Mouse (Mus musculus) thymus, postnatal 0 days (tissue): ENCODE results near the gene Hspa1b. TPM values are rescaled to one million over a fixed set of nuclear protein-coding genes. Genes with fewer than 3 reads are reported as not detected.
"Not testable (repeated sequence)": the region's sequence is repeated elsewhere in the genome, so short reads cannot be mapped to it uniquely, and the experiment has no call there.

Experiments
- DNase-seq: peaks from one replicate; pipeline ENCODE4 v3.0.0-alpha.2; 2015; ENCODE audit warnings: low spot score
- polyA plus RNA-seq: library from polyadenylated mRNA; unstranded; fragments of >200 nt; fragmentation: Nextera tagmentation; extraction: Ambion mirVana; gene quantifications from 2 replicates; pipeline ENCODE4 v1.2.1, GENCODE M21; 2015

Gene Hspa1b
- 0.72 and 0.83 TPM in 2 replicates for polyA plus RNA-seq

DNA sequence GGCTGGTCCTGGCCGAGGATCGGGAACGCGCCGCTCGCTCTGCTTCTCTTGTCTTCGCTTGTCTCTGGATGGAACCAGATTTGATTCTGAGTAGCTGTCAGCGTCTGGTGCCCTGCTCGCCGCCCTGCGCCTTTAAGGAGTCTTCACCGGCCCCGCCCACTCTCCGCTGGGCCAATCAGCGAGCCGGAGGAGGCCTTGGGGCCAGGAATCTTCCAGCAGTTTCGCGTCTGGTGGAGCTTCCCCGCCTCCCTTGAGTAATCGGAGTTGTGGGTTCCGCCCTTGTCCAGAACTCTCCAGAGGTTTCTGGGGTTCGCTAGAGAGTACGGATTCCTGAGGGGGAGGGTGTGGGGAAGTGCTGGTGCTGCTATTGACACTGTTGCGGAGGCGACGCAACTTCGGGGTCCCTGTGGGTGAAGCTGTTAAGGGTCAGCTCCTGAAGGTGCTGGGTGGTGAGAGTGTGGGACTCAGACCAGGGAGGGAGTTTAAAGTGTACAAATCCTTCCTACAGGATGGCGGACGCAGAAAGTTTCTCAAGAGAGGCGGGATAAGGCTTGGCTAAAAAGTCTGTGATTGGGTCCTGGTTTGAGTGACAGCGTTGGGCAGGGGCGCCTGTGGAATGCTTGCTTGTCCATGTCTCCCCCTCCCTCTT lies at the start of gene Hspa1b:
TSS of gene Hspa1b (minus strand) at position 109 of the 649 bp plus-strand sequence.
- DNase-seq, result peak; percentile 60

DNA sequence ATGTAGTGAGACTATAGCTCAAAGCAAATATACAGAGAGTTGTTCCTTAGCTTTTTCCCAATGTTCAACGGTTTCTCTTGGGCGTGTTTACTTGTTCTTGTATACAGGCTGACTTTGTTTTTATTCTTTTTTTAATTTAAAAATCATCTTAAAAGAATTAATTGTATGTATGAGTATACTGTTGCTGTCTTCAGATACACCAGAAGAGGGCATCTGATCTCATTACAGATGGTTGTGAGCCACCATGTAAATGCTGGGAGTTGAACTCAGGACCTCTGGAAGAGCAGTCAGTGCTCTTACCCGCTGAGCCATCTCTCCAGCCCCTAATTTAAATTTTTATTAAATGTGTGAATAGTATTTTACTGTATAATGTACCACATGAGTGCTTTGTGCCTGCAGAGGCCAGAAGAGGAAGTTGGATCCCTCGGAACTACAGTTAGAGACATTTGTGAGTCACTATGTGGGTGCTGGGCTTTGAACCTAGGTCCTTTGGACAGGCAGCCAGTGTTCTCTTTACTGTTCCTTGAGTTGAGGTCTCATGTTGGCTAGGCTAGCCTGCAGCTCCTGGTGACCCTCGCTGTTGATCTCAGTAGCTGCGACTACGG lies 48.5 kb upstream of the Hspa1b start:
- DNase-seq, result no peak

DNA sequence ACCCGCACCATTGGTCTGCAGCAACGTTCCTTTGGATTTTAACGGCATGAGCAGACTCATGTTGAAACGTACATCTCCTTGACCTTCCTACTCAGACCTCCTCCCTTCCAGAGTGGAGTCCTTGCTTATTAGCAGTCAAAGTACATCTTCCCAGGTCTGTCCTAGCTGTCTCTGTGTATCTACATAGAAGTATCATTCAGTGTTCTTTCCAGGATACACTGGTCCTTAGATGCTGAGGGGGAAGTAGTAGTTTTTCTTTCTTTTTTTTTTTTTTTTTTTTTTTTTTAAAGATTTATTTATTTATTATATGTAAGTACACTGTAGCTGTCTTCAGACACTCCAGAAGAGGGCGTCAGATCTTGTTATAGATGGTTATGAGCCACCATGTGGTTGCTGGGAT lies 46.9 kb upstream of the Hspa1b start:
- not testable (repeated sequence) for DNase-seq

DNA sequence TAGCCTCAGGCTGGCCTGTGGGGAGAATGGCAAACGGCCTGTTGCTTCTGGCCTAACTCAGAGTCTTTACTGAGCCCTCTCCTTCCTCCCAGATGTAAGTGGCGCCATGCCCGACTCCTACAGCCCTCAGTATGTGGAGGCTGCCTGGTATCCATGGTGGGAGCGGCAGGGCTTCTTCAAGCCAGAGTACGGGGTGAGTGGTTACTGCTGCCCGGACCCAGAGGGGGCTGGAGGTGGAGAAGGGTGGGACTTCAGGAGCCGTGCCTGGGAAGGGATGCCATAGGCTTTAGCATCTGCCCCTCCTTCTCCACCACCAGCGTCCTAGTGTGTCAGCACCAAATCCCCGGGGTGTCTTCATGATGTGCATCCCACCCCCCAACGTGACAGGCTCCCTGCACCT lies 46.1 kb upstream of the Hspa1b start:
- no peak for DNase-seq

- no peak for DNase-seq
These were observed 45.2 kb upstream of the Hspa1b start for GRCm38 (mm10) chr17:35004075-35004717.

DNA sequence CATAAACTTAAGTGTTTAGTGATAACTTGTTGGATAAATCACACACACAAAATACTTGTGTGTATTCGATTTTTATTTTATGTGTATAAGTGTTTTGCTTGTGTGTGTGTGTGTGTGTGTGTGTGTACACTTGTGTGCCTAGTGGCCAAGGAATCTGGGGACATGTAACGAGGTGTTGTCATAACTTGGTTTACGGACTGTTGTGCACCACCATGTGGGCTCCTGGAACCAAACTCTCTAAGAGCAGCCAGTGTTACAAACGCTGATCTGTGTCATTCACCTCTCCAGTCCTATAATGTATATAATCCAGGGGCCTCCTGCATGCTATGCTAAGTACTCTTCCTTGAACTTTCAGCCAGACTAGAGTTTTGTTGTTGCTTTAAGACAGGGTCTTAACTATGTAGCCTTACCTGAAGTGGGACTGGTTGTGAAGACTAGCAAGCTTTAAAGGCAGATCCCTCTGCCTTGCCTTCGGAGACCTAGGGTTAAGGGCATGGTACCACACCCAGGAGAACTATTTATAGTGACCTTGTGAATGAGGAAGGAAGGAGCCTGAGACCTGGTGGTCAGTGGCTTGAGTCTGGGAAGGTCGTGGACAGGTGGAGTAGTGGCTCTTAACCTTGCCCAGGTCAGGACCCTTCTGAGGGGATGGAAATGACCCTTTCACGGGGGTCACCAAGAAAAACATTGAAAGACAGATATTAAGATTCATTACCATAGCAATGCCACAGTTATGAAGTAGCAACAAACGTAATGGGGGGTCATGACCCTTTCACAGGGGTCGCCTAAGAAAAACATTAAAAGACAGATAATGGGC lies 44.2 kb upstream of the Hspa1b start:
- no peak for DNase-seq

GRCm38 (mm10) chr17:35002153-35002865 lies 43.3 kb upstream of the Hspa1b start:
- DNase-seq, result peak; percentile 35

DNA sequence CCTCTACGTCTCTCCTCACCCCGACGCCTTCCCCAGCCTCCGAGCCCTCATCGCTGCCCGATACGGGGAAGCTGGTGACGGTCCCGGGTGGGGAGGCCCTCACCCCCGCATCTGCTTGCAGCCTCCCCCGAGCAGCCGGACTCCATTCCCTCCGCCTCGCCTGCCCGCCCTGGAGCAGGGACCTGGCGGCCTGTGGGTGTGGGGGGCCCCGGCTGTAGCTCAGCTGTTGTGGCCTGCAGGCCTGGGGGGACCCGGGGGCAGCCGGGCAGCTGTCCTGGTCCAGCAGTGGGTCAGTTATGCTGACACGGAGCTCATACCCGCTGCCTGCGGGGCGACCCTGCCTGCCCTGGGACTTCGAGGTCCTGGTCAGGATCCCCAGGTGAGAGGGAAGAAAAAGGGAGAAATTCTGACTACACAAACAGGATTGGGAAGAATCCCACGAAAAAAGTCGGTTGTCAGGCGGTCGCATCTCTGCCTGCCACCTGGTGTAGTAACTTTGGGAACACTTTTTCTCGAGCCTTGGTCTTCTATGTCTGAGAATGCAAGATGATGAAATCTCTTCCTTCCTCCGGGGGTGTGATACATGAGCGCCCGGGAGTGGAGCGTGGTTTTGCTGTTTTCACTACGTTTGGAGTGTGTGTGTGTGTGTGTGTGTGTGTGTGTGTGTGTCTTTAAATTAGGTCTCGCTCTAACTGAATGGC lies 42.6 kb upstream of the Hspa1b start:
- peak; percentile 41 for DNase-seq

- peak; percentile 84 for DNase-seq
These were observed 41.8 kb upstream of the Hspa1b start, which contains the start of gene Vars for GRCm38 (mm10) chr17:35000717-35001451. TSS of gene Vars (plus strand) at chr17:35000987.

DNA sequence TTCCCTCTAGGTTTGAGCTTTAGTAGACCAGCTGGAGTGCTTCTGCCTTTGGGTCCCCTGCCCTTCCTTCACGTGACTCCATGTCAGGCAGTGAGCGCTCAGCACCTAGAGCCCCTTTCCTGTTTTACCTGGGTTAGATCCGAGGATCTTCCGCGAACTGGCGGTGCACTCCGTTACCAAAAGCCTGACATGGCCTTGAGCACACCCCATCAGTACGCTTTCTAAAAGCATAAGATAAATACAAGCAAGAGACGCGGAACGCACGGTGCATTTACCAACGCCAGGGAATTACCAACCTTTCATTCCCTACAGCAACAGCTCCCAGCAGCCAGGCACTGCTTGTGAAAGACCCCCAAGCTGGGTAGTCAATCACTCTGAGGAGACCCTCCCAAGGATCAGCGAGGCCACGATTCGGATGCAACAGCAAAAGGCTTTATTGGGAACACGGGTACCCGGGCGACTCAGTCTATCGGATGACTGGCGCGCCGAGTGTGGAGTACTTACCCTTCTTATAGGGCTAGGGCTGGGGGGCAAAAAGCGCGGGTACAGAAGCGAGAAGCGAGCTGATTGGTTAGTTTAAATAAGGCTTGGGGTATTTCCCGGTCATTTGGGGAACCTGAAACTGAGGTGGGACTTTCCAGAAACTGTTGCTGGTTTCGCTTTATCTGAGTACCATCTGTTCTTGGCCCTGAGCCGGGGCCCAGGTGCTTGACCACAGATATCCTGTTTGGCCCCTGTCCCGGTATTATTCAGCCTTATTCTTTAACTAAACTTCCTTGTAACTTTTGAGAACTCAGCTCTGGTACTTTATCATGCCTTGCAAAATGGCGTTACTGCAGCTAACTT lies 41.1 kb upstream of the Hspa1b start:
- peak; percentile 44 for DNase-seq

GRCm38 (mm10) chr17:34998526-34999430 lies 39.7 kb upstream of the Hspa1b start:
- DNase-seq, result no peak

GRCm38 (mm10) chr17:34997142-34997483 lies 38.1 kb upstream of the Hspa1b start:
- no peak for DNase-seq

DNA sequence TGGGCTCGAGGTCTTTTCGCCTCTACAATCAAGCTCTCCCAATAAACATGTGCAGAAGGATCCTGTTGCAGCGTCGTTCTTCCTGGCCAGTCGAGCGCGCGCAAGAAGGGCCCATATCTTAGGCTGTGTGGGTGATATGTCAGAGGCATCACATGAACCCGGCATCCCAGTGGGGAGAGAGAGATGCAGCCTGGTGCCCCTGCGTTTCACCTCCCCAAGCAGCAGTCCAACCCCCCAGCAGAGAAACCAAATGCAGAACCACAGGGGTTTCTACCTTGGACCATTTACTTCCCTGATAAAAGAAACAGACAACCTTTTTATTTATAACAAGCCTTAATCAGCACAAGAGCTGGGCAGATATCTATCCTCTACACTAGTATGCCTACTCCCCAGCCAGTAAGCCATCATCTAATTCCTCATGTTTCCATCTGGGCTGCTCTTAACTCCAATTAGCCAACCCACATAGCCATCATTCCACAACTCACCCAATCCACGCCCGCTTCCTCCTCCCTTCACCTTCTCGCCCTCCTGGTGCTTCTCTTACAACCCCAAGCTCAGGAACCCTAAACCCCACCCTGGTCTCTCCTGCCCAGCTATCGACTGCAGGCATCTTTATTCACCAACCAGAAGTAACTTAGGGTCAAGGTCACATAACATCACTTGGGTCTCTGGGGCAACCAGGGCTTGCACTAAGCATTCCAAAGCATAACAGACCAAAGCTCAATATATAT lies 37.5 kb upstream of the Hspa1b start:
- no peak for DNase-seq

DNA sequence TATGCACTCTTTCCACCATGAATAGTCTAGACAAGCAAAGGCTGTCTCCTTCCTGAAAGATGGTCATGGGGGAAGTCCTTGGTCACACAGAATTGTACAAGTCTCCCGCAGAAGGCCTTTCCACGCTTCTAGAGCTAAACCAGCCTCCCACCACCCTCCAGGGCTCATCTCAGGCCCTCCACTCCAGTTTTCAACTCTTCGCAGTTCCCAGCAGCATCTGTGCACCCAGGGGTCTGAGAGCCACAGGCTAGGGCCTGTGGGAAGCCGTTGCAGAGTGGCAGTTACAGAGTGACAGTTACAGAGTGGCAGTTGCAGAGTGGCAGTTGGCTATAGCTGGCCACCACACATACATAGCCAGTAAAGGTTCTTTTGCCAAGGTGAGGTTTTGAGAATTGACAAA lies 36.9 kb upstream of the Hspa1b start:
- not testable (repeated sequence) for DNase-seq

DNA sequence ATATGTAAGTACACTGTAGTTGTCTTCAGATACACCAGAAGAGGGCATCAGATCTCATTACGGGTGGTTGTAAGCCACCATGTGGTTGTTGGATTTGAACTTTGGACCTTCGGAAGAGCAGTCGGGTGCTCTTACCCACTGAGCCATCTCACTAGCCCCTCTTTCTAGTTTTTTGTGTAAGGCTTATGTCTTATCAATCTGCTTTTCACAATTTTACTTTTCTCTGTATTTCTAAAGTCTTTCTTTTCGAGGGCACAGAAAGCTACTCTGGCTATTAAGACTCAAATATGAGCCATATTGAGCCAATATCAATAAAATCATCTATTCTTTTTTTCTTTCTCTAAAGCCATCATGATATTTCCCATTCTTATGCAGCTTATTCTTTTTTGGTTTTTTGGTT lies 36.2 kb upstream of the Hspa1b start:
- DNase-seq, result not testable (repeated sequence)

- DNase-seq, result no peak
These were observed 35.7 kb upstream of the Hspa1b start for GRCm38 (mm10) chr17:34994751-34995150.

DNA sequence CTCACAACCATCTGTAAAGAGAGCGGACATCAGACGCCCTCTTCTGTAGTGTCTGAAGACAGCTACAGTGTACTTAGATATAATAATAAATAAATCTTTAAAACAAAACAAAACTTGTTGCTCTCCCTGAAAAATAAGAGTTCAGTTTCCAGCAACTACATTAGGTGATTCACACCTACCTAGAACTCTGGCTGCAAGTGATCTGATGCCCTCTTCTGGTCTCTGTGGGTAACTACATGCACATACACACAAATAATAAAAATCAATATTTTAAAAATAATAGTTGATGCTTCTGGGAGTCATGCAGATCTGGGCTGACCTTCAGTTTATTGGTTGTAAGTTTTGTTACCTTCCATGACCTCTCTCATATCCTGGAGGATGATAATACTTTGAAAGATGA lies 25.2 kb upstream of the Hspa1b start:
- peak; percentile 57 for DNase-seq
